Mouse (Mus musculus): Measurements from ENCODE around the gene Dlg2. TPM values are rescaled to one million over a fixed set of nuclear protein-coding genes. Genes with fewer than 3 reads are reported as not detected.

The Dlg2 gene
- polyA plus RNA-seq, 1 experiment from 2014 or later, result 27.1 TPM

- Histone ChIP-seq H3K4me1 (ENCODE audit: control insufficient read depth, insufficient read depth, low read length) (no peaks in the 10 kb centered on the region), H3K9me3 (replicated peaks; ENCODE audit: control insufficient read depth, low read length, poor library complexity, severe bottlenecking) (no peaks in the 10 kb centered on the region), H3K9ac (ENCODE audit: low read depth, low read length) (no peak overlapping the region), H3K27me3 (ENCODE audit: control insufficient read depth, insufficient read depth, low read depth, low read length) (no peaks in the 10 kb centered on the region), H3K36me3 (ENCODE audit: control insufficient read depth, insufficient read depth, low read length) (no peaks in the 10 kb centered on the region), H3K27ac (ENCODE audit: low read length) (no peak overlapping the region), H3K4me2 (ENCODE audit: low read length) (no peak overlapping the region), H3K4me3 (ENCODE audit: low read depth, low read length) (no peak overlapping the region)
- 82% methylated on average over 1 of the region's 1 CpGs for WGBS
- ATAC-seq, result no peak
Observed at GRCm38 (mm10) chr7:91818004-91818403, 1341.5 kb downstream of the Dlg2 start.

- Histone ChIP-seq H3K4me1 (ENCODE audit: control insufficient read depth, insufficient read depth, low read length) (no peaks in the 10 kb centered on the region), H3K9me3 (replicated peaks; ENCODE audit: control insufficient read depth, low read length, poor library complexity, severe bottlenecking) (no peaks in the 10 kb centered on the region), H3K4me3 (ENCODE audit: low read depth, low read length) (no peak overlapping the region), H3K4me2 (ENCODE audit: low read length) (no peak overlapping the region), H3K36me3 (ENCODE audit: control insufficient read depth, insufficient read depth, low read length) (no peaks in the 10 kb centered on the region), H3K27me3 (ENCODE audit: control insufficient read depth, insufficient read depth, low read depth, low read length) (no peaks in the 10 kb centered on the region), H3K27ac (ENCODE audit: low read length) (no peak overlapping the region), H3K9ac (ENCODE audit: low read depth, low read length) (no peak overlapping the region)
- WGBS, result 80% methylated on average over 5 of the region's 5 CpGs
- no peak for ATAC-seq
Observed at GRCm38 (mm10) chr7:91832207-91832606, 1355.7 kb downstream of the Dlg2 start.

- Histone ChIP-seq H3K4me2 (ENCODE audit: low read length) (no peak overlapping the region), H3K9ac (ENCODE audit: low read depth, low read length) (no peak overlapping the region), H3K36me3 (ENCODE audit: control insufficient read depth, insufficient read depth, low read length) (no peaks in the 10 kb centered on the region), H3K27me3 (ENCODE audit: control insufficient read depth, insufficient read depth, low read depth, low read length) (no peaks in the 10 kb centered on the region), H3K4me1 (ENCODE audit: control insufficient read depth, insufficient read depth, low read length) (no peaks in the 10 kb centered on the region), H3K27ac (ENCODE audit: low read length) (no peak overlapping the region), H3K9me3 (replicated peaks; ENCODE audit: control insufficient read depth, low read length, poor library complexity, severe bottlenecking) (no peaks in the 10 kb centered on the region), H3K4me3 (ENCODE audit: low read depth, low read length) (no peak overlapping the region)
- no peak for ATAC-seq
- WGBS, result 58% methylated on average over 1 of the region's 1 CpGs
Observed at GRCm38 (mm10) chr7:91845723-91846122, 1369.3 kb downstream of the Dlg2 start.

- H3K4me3 ChIP-seq (ENCODE audit: low read depth, low read length), result no peak overlapping the region
Observed at GRCm38 (mm10) chr7:91849364-91849763, 1372.9 kb downstream of the Dlg2 start.

GRCm38 (mm10) chr7:91853653-91854052 lies 1377.2 kb downstream of the Dlg2 start:
- H3K4me1 ChIP-seq (ENCODE audit: control insufficient read depth, insufficient read depth, low read length), result no peaks in the 10 kb centered on the region
- no peaks in the 10 kb centered on the region for H3K36me3 ChIP-seq (ENCODE audit: control insufficient read depth, insufficient read depth, low read length)
- no peaks in the 10 kb centered on the region for H3K9me3 ChIP-seq (replicated peaks; ENCODE audit: control insufficient read depth, low read length, poor library complexity, severe bottlenecking)
- H3K27ac ChIP-seq (ENCODE audit: low read length), result no peak overlapping the region
- no peak overlapping the region for H3K4me2 ChIP-seq (ENCODE audit: low read length)
- 50% methylated on average over 4 of the region's 4 CpGs for WGBS
- H3K4me3 ChIP-seq (ENCODE audit: low read depth, low read length), result no peak overlapping the region
- no peaks in the 10 kb centered on the region for H3K27me3 ChIP-seq (ENCODE audit: control insufficient read depth, insufficient read depth, low read depth, low read length)
- no peak overlapping the region for H3K9ac ChIP-seq (ENCODE audit: low read depth, low read length)
- no peak for ATAC-seq

More at GRCm38 (mm10) chr7:91849364-91849763, 1372.9 kb downstream of the Dlg2 start:
- H3K9ac ChIP-seq (ENCODE audit: low read depth, low read length), result no peak overlapping the region
- H3K36me3 ChIP-seq (ENCODE audit: control insufficient read depth, insufficient read depth, low read length), result no peaks in the 10 kb centered on the region
- H3K9me3 ChIP-seq (replicated peaks; ENCODE audit: control insufficient read depth, low read length, poor library complexity, severe bottlenecking), result no peaks in the 10 kb centered on the region
- H3K4me2 ChIP-seq (ENCODE audit: low read length), result no peak overlapping the region
- no peak for ATAC-seq
- no peaks in the 10 kb centered on the region for H3K4me1 ChIP-seq (ENCODE audit: control insufficient read depth, insufficient read depth, low read length)
- no peak overlapping the region for H3K27ac ChIP-seq (ENCODE audit: low read length)
- no peaks in the 10 kb centered on the region for H3K27me3 ChIP-seq (ENCODE audit: control insufficient read depth, insufficient read depth, low read depth, low read length)

GRCm38 (mm10) chr7:91856931-91857330 lies 1380.5 kb downstream of the Dlg2 start:
- H3K27ac ChIP-seq (ENCODE audit: low read length), result no peak overlapping the region
- WGBS, result 86% methylated on average over 2 of the region's 2 CpGs
- H3K4me2 ChIP-seq (ENCODE audit: low read length), result no peak overlapping the region
- ATAC-seq, result no peak
- H3K27me3 ChIP-seq (ENCODE audit: control insufficient read depth, insufficient read depth, low read depth, low read length), result no peaks in the 10 kb centered on the region
- no peak overlapping the region for H3K9ac ChIP-seq (ENCODE audit: low read depth, low read length)
- no peaks in the 10 kb centered on the region for H3K4me1 ChIP-seq (ENCODE audit: control insufficient read depth, insufficient read depth, low read length)
- no peak overlapping the region for H3K4me3 ChIP-seq (ENCODE audit: low read depth, low read length)
- H3K9me3 ChIP-seq (replicated peaks; ENCODE audit: control insufficient read depth, low read length, poor library complexity, severe bottlenecking), result no peaks in the 10 kb centered on the region
- H3K36me3 ChIP-seq (ENCODE audit: control insufficient read depth, insufficient read depth, low read length), result no peaks in the 10 kb centered on the region

- no peaks in the 10 kb centered on the region for H3K36me3 ChIP-seq (ENCODE audit: control insufficient read depth, insufficient read depth, low read length)
- H3K4me1 ChIP-seq (ENCODE audit: control insufficient read depth, insufficient read depth, low read length), result no peaks in the 10 kb centered on the region
- no peak overlapping the region for H3K4me2 ChIP-seq (ENCODE audit: low read length)
- 42% methylated on average over 5 of the region's 5 CpGs for WGBS
- no peaks in the 10 kb centered on the region for H3K9me3 ChIP-seq (replicated peaks; ENCODE audit: control insufficient read depth, low read length, poor library complexity, severe bottlenecking)
- H3K27me3 ChIP-seq (ENCODE audit: control insufficient read depth, insufficient read depth, low read depth, low read length), result no peaks in the 10 kb centered on the region
- no peak overlapping the region for H3K4me3 ChIP-seq (ENCODE audit: low read depth, low read length)
- peak overlapping the region; percentile 18; the same call in 1 of the 2 replicates for H3K27ac ChIP-seq (ENCODE audit: low read length)
- peak; percentile 96 for ATAC-seq
- no peak overlapping the region for H3K9ac ChIP-seq (ENCODE audit: low read depth, low read length)
Observed at GRCm38 (mm10) chr7:91862806-91863531, 1386.5 kb downstream of the Dlg2 start.

- ATAC-seq, result no peak
- H3K4me1 ChIP-seq (ENCODE audit: control insufficient read depth, insufficient read depth, low read length), result no peaks in the 10 kb centered on the region
- H3K36me3 ChIP-seq (ENCODE audit: control insufficient read depth, insufficient read depth, low read length), result no peaks in the 10 kb centered on the region
- no peak overlapping the region for H3K4me3 ChIP-seq (ENCODE audit: low read depth, low read length)
- no peaks in the 10 kb centered on the region for H3K9me3 ChIP-seq (replicated peaks; ENCODE audit: control insufficient read depth, low read length, poor library complexity, severe bottlenecking)
- no peak overlapping the region for H3K4me2 ChIP-seq (ENCODE audit: low read length)
- 73% methylated on average over 1 of the region's 1 CpGs for WGBS
- H3K27me3 ChIP-seq (ENCODE audit: control insufficient read depth, insufficient read depth, low read depth, low read length), result no peaks in the 10 kb centered on the region
- H3K9ac ChIP-seq (ENCODE audit: low read depth, low read length), result no peak overlapping the region
- no peak overlapping the region for H3K27ac ChIP-seq (ENCODE audit: low read length)
Observed at GRCm38 (mm10) chr7:91868919-91869318, 1392.4 kb downstream of the Dlg2 start.

- H3K27ac ChIP-seq (ENCODE audit: low read length), result no peak overlapping the region
- no peak overlapping the region for H3K4me3 ChIP-seq (ENCODE audit: low read depth, low read length)
- H3K36me3 ChIP-seq (ENCODE audit: control insufficient read depth, insufficient read depth, low read length), result no peaks in the 10 kb centered on the region
- H3K4me2 ChIP-seq (ENCODE audit: low read length), result no peak overlapping the region
- H3K27me3 ChIP-seq (ENCODE audit: control insufficient read depth, insufficient read depth, low read depth, low read length), result no peaks in the 10 kb centered on the region
- H3K9me3 ChIP-seq (replicated peaks; ENCODE audit: control insufficient read depth, low read length, poor library complexity, severe bottlenecking), result no peaks in the 10 kb centered on the region
- no peak for ATAC-seq
- H3K4me1 ChIP-seq (ENCODE audit: control insufficient read depth, insufficient read depth, low read length), result no peaks in the 10 kb centered on the region
- 34% methylated on average over 1 of the region's 1 CpGs for WGBS
- H3K9ac ChIP-seq (ENCODE audit: low read depth, low read length), result no peak overlapping the region
Observed at GRCm38 (mm10) chr7:91876831-91877230, 1400.4 kb downstream of the Dlg2 start.

Data from midbrain, embryonic 16.5 days (tissue).